Mouse (Mus musculus) heart, adult 11 months (tissue): ENCODE data around the gene Ube2g1.

Experiments
- DNase-seq: peaks from one replicate; pipeline ENCODE4 v3.0.0; 2022

Gene Ube2g1

GRCm38 (mm10) chr11:72606694-72607407 lies at the start of gene Ube2g1:
Ube2g1 (plus strand) TSS chr11:72607283.
- peak; percentile 100 for DNase-seq

- DNase-seq = peak; percentile 68
Observed at GRCm38 (mm10) chr11:72558155-72558554, 48.9 kb upstream of the Ube2g1 start.

DNA sequence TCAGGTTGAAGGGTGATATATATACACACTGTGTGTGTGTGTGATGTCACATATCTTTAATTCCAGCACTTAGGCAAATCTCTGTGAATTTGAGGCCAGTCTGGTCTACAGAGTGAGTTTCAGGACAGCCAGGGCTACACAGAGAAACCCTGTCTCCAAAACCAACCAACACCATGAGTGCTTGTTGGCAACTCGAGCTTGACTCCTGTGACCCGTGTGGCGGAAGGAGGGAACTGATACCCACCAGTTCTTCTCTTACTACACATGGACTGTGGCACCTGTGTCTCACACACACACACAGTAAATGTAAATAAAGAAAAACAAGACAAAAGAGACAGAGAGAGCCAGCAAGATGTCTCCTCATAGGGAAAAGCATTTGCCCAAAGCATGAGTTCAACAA lies 46.4 kb upstream of the Ube2g1 start:
- DNase-seq = peak; percentile 80

DNA sequence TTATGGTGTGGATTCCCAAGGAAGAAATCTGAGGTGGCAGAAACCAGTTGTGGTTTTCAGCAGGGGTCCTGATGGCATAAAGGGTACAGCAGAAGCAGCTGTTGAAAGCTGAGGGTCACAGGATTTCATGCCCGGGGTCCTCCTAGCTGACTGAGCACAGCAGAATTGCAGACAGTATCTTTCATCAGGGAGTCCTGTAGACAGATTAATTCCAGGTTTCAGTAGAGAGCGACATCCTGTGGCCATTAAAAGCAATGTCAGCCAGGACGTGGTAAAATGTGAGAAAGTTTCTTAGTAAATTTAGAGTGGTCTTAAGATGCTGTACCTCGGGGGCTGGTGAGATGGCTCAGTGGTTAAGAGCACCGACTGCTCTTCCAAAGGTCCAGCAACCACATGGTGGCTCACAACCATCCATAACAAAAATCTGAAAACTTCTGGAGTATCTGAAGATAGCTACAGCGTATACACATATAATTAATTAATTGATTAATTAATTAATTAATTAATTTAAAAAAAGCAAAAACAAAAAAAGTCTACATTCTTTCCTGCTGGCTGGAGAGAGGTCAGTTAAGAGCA lies 42.8 kb upstream of the Ube2g1 start:
- DNase-seq = peak; percentile 90

GRCm38 (mm10) chr11:72566304-72566703 lies 40.8 kb upstream of the Ube2g1 start:
- peak; percentile 58 for DNase-seq

GRCm38 (mm10) chr11:72566816-72567338 lies 40.2 kb upstream of the Ube2g1 start:
- DNase-seq = peak; percentile 58

GRCm38 (mm10) chr11:72569051-72569450 lies 38.0 kb upstream of the Ube2g1 start:
- DNase-seq = peak; percentile 83

GRCm38 (mm10) chr11:72569671-72570318 lies 37.3 kb upstream of the Ube2g1 start:
- peak; percentile 79 for DNase-seq

GRCm38 (mm10) chr11:72570319-72570979 lies 36.6 kb upstream of the Ube2g1 start:
- DNase-seq = peak; percentile 97

- peak; percentile 77 for DNase-seq
Observed at GRCm38 (mm10) chr11:72573819-72574218, 33.3 kb upstream of the Ube2g1 start.

DNA sequence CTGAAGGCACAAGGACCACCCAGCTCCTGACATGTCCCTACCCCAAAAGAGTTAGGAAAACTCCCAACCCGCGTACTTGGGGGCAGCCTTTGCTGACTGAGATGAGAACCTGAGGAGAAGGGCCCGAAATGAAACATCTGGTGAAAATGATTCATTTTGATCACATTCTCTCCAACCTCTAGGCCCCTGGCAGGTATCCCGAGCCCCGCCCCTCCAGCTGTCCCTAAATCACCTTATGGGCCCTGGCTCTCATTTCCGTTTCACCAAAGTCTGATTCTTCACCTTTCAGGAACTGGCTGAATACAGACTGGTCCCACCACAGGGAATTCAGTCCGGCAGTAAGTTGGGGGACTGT lies 31.0 kb upstream of the Ube2g1 start:
- DNase-seq = no peak

- no peak for DNase-seq
Observed at GRCm38 (mm10) chr11:72576466-72577351, 30.4 kb upstream of the Ube2g1 start.

GRCm38 (mm10) chr11:72578471-72578870 lies 28.6 kb upstream of the Ube2g1 start:
- no peak for DNase-seq

GRCm38 (mm10) chr11:72581609-72582447 lies 25.3 kb upstream of the Ube2g1 start:
- DNase-seq = no peak

DNA sequence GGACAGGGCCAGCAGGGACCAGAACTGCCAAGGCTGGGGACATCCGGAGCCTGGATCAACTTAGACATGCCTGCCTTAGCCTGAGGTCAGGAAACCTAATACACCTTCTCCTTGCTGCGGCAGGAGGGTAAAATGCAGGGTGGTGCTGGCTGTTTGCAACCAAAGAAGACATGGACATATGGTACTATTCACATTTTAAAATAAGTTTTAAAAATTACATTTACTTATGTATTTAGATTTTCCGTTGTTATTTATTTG lies 24.7 kb upstream of the Ube2g1 start:
- no peak for DNase-seq

DNA sequence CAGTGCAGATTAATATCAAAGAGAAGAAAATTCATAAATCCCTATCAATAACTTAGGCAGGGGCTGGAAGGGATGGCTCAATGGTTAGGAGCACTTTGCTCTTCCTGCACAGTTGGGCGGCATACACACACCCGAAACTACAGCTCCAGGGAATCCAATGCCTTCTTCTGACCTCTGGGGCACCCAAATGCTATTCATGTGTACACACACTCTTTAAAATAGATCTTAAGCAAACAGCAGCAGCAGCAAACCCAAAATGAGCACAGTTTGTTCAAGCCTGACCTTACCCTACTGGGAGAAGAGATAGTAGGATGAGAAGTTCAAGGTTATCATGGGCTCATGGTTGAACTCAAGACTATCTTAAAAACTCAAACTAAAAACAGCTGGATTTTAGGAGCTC lies 24.0 kb upstream of the Ube2g1 start:
- no peak for DNase-seq

DNA sequence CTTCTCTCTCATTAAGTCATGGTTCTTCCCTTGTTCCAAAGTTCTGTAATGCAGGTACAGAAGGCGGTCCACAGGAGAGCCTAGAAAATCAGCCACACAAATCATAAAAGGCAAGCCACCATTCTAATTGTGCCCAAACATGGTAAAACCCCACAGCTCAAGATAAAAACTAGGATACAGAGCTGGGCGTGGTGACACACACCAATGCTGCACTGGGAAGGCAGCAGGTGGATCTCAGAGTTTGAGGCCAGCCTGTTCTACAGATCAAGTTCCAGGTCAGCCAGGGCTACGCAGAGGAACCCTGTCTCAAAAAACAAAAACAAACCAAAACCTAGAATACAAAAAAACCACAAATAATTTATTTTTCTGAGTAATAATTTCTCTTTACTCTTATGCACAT lies 20.5 kb upstream of the Ube2g1 start:
- no peak for DNase-seq

DNA sequence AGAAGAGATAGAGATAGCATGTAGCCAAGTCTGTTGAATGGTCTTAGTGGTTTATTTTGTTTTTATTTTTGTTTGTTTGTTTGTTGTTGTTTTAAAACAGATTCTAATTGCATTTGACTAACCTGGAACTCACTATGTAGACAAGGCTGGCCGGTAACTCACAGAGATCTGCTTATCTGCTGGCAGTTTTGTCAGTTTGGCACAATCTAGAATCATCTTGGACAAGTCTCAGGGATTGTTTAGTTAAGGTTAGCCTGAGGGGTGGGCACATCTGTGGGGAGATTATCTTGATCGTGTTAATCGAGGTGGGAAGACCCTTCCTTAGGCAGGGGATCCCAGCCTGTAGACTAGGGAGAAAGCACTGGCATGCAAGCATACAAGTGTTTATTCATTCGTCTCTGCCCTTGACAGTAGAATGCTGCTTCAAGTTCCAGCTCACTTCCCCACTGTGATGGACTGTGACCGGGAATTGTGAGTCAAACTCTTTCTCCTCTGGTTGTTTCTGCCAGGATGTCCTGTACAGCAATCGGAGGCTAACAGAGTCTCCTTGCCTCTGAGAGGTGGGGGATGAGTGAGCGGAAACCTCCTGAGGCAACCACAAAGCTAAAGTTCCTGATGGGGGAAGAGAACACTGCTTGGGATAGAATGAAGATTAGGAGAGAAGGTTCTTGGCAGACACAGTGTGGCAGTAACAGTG lies 19.4 kb upstream of the Ube2g1 start:
- DNase-seq = peak; percentile 28

DNA sequence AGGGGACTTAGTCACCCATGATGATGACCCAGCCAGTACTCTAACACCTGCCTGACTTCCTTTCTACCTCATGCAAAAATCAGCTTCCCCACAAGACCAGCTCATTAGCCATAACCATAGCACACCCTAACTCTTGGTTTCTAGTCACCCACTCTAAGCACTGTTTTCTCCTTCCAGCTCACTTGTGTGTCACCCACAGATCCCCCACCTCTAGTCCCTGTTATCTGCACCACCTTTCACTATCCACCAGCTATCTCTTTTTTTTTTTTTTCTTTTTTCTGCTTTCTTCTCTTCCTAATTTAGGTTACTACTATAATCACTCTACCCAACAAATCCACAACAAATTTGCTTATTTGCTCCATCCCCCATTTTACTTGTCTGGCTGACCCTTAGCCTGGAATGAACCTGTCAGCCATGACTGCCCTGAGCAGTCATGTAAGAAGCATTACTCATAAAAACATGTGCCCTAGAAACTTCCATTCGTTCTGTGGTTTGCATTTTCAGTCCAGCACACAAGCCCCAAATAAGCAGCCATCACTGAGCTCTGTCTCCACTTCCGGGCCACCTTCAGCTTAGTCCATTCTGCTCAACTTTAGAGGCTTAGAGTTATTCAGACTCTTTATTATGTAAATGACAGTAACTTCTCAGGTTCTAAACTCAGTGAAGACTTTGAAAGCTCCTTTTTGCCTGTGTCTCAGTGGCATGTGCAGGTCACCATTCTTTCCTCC lies 11.9 kb upstream of the Ube2g1 start:
- DNase-seq = peak; percentile 65

DNA sequence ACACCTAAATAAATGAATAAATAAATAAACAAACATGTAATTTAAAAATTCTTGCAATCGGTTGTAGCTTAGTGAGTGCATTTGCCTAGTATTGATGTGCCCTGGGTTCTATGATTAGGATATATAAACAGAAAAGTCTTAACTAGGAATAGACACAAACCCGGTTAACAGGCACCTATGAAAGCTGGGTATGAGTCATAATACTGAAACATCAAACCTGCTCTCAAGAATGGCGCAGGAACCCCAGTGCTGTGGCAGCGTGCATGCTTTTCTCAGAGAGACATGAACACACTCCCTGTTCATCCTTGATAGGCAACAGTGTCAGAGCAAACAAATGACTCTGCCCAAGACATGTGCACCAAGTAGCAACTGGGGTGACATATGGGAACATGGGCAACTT lies 9.3 kb upstream of the Ube2g1 start:
- DNase-seq = no peak
